Mouse (Mus musculus) embryonic fibroblast, embryonic 13.5 days (primary cell): ENCODE measurements around the gene Pigl. TPM values are rescaled to one million over a fixed set of nuclear protein-coding genes. Genes with fewer than 3 reads are reported as not detected.
"Not testable (repeated sequence)": the region's sequence is repeated elsewhere in the genome, so short reads cannot be mapped to it uniquely, and the experiment has no call there.

ENCODE experiments used
- H3K27ac ChIP-seq: 2 replicates; pipeline ENCODE4 v1.5.1; 2012; ENCODE audit warnings: low read length, control low read depth, inconsistent platforms; ENCODE audit not compliant: insufficient read depth
- H3K4me1 ChIP-seq: 2 replicates; pipeline ENCODE4 v1.6.1; 2011; ENCODE audit warnings: low read length; ENCODE audit not compliant: control insufficient read depth, insufficient read depth
- H3K4me3 ChIP-seq: 2 replicates; pipeline ENCODE4 v1.5.1; 2011; ENCODE audit warnings: mild to moderate bottlenecking, control low read depth, low read length; ENCODE audit not compliant: insufficient read depth
- CTCF ChIP-seq: IDR thresholded peaks from 2 replicates; pipeline ENCODE4 v1.5.1; 2011; ENCODE audit warnings: mild to moderate bottlenecking, control low read depth, low read length, moderate library complexity, borderline replicate concordance; ENCODE audit not compliant: insufficient read depth
- POLR2A ChIP-seq: IDR thresholded peaks from 2 replicates; pipeline ENCODE4 v1.6.1; 2011; ENCODE audit warnings: low read depth, mild to moderate bottlenecking, control low read depth, low read length, moderate library complexity
- polyA plus RNA-seq: library from polyadenylated mRNA; stranded (reverse); fragments of >200 nt; gene quantifications from 2 replicates; pipeline ENCODE4 v1.2.4, GENCODE M21; 2011; ENCODE audit warnings: low read depth; ENCODE audit not compliant: missing spikeins, insufficient read length

Gene Pigl
- polyA plus RNA-seq, 1 experiment: 6.7 TPM

- Histone ChIP-seq H3K4me3 (no peak overlapping the region), H3K4me1 (no peaks in the 10 kb centered on the region), H3K27ac (no peak overlapping the region; the same call in 1 of the 2 replicates)
- no peak for TF ChIP-seq CTCF
Measured at GRCm38 (mm10) chr11:62448971-62449370, 9.3 kb upstream of the Pigl start.

GRCm38 (mm10) chr11:62455193-62455592, 3.1 kb upstream of the Pigl start:
- TF ChIP-seq CTCF (no peak), POLR2A (no peak)
- H3K4me3 ChIP-seq: no peak overlapping the region; the same call in 1 of the 2 replicates
- peaks cover 4% of the 10 kb centered on the region; the same call in 1 of the 2 replicates for H3K4me1 ChIP-seq
- H3K27ac ChIP-seq: no peak overlapping the region

DNA sequence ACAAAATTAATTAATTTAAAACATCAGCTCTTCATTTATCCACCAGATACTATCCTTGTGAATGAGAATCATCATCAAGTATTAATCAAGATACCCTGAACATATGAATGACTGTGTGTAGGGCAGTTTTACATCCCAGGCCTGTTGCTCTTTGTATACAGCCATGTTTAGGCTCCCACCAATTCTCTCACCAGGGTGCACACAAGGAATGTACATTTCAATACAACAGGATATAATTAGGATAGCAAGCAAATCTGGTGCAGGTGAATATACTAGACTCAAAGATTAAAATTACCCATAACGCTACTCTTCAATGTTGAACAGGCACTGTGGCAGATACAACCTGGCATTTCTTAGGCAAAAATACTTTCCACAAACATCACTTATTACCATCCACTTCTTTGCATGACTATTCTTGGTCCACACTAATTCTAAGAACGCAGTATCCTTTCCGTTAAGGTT, 2.2 kb upstream of the Pigl start:
- Histone ChIP-seq H3K4me3 (peak overlapping the region; percentile 99), H3K27ac (no peak overlapping the region), H3K4me1 (peaks cover 4% of the 10 kb centered on the region; the same call in 1 of the 2 replicates)
- TF ChIP-seq POLR2A (no peak), CTCF (no peak)

DNA sequence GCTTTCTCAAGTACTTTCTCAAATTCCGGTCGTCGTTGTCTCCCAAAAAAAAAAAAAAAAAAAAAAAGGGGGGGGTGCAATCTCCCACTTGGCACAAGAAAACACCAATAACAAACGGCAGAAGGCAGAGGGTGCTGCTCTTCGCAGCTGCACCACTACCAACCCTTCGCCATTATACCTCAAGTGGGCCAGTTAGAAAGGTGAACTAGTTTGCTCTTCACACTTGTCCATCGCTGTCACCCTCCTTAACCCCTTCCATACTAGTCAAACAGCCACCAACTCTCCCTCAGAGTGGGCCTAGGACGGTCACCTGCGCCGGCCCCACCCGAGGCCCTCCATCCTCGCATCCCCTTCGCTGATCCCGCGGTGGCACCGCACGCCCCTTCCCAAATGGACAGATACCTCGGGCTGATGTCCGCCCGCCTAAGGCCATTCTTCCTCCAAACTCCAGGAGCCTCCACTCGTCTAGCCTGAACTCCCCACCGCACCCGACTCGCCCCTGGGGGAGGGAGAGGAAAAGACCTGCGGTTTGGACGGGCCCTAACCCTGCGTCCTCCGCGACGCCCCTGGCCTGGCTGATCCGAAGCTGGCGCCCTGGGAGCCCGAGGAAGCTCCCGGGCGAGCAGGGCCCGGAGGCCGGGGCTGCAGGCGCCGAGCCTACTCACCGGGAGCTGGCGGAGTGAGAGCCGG, 1.6 kb upstream of the Pigl start:
- peak overlapping the region; percentile 58 for H3K27ac ChIP-seq
- 0 out of 2 replicates have a peak, but pooled peaks have one; percentile 12 for TF ChIP-seq CTCF
- TF ChIP-seq POLR2A: peak; percentile 71
- peak overlapping the region; percentile 99 for H3K4me3 ChIP-seq
- peaks cover 4% of the 10 kb centered on the region; the same call in 1 of the 2 replicates for H3K4me1 ChIP-seq

- TF ChIP-seq POLR2A (peak; percentile 90), CTCF (no peak)
- peaks cover 4% of the 10 kb centered on the region; the same call in 1 of the 2 replicates for H3K4me1 ChIP-seq
- H3K27ac ChIP-seq: peak overlapping the region; percentile 81
- H3K4me3 ChIP-seq: peak overlapping the region; percentile 73
Measured at GRCm38 (mm10) chr11:62457241-62457890, 894 bp upstream of the Pigl start.

DNA sequence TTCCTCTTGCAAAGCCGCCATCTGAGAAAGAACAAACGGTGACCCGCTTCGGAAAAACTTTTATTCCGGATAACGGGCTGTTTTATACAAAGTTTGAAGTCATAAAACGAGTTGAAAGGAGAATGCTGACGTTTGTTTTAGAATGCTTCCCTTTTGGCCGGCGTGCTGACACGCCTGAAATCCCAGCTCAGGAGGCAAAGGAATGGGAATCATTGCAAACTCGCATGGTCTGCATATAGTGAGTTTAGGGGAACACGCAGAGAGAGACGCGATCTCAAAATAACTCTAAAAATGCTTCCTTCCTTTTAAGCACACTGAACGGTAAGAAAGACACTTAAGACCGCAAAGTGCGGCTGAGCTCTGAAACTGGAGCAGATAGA, 379 bp upstream of the Pigl start:
- TF ChIP-seq CTCF: no peak
- no peak; the same call in none of the 2 replicates for TF ChIP-seq POLR2A
- H3K27ac ChIP-seq: peak overlapping the region; percentile 81
- H3K4me3 ChIP-seq: peak overlapping the region; percentile 73
- H3K4me1 ChIP-seq: peaks cover 4% of the 10 kb centered on the region; the same call in 1 of the 2 replicates

DNA sequence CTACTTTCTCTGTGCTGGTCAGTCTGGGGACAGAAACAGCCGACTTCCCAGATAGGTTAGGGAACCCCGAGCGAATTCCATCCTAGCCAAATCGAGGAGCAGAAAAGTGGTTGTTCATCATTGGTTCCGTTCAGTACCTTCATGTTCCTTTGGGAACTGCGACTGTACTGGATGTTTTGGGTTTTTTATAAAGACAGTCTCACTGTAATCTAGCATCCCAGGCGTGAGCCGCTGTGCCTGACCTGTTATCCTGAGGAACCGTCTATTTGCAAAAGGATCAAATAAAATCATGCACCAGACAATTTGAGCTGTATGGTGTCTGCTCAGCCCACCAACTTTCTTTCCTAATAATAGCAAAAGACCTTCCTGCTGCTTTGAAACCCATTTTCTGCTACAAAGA, 520 bp downstream of the Pigl start:
- Histone ChIP-seq H3K4me1 (peaks cover 4% of the 10 kb centered on the region; the same call in 1 of the 2 replicates), H3K4me3 (peak overlapping the region; percentile 73), H3K27ac (peak overlapping the region; percentile 81; the same call in 1 of the 2 replicates)
- TF ChIP-seq POLR2A: no peak
- no peak for TF ChIP-seq CTCF

- H3K4me1 ChIP-seq, H3K27ac ChIP-seq, H3K4me3 ChIP-seq: not testable (repeated sequence)
Measured at GRCm38 (mm10) chr11:62462529-62462928, 4.3 kb downstream of the Pigl start.

DNA sequence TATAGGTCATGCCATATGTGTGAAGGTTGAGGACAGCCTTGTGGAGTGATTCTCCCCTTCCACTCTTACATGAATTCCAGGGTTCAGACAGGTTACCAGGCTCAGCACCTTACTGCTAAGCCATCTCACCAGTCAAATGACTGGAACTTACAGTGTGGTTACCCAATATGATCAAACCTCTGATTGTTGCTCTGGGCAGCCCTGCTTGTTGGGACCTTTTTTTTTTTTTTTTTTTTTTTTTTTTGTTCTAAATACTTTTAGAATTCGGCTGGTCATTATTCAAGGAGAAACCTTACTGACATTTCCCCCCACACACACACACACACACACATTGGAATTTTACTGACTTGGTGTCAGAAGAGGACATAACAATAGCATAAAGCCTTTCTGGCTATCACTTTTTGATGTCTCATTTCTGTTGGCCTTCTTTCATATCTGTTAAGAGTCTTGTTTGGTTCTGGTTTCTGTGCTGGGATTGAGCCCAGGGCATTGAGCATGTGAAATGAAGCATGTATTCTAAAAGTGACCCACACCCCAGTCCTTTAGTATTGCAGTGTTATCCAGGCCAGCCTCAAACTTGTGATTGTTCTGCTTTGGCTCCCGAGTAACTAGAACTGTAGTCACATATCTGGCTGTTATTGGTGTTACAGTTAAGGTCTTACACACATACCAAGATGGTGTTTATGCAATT, 5.1 kb downstream of the Pigl start:
- Histone ChIP-seq H3K4me1 (peaks cover 2% of the 10 kb centered on the region), H3K27ac (no peak overlapping the region), H3K4me3 (no peak overlapping the region)
- TF ChIP-seq CTCF (no peak), POLR2A (no peak)

GRCm38 (mm10) chr11:62464696-62465095, 6.4 kb downstream of the Pigl start:
- TF ChIP-seq CTCF (no peak), POLR2A (no peak)
- Histone ChIP-seq H3K4me3 (no peak overlapping the region), H3K27ac (no peak overlapping the region), H3K4me1 (peaks cover 2% of the 10 kb centered on the region)
